Mouse (Mus musculus) frontal cortex, postnatal 36 days (tissue): ENCODE data around the gene Zic2.
"Not testable (repeated sequence)": the region's sequence is repeated elsewhere in the genome, so short reads cannot be mapped to it uniquely, and the experiment has no call there.

ENCODE experiments used
- DNase-seq, 2 experiments: peaks; one replicate each; pipeline ENCODE4 v3.0.0; 2022; ENCODE audit warnings: low spot score in 2 of 2

Zic2 gene

DNA sequence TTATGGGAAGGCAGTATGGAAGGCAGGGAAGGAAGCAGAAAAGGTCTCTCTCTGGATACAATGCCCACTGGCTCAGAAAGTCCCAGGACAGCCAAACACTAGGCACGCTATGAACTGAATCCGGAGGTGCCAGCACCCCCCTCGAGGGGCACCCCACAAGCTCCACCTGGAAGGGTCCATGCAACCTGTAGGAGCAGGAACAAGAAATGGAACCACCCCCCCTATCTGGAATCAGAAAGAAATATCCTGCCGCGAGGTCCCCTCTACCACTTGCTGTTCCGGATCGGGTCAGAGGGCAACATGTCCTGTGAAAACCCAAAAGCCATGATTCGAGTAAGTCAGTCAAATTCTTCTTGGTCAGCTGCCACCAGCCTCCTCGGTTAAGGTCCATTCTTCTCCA lies 13.3 kb upstream of the Zic2 start:
- DNase-seq: no peak

DNA sequence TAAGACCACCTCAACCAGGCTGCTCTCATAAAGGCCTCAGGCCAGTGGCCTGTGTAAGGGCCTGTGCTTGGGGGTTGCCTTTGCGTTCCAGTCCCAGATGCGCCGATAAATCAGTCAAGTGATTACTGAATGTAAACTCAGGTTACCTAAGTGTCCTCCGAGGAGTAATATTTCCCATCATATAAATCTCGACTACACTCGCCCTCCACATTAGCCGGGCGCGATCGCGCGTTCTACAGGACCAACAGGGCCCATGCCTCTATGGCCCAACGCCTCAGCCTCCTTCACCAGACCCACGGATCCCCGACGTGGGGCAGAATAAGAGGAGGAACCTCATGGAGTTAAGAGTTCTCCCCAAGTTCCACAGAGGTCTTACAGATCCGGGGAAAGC lies 12.6 kb upstream of the Zic2 start:
- no peak for DNase-seq

DNA sequence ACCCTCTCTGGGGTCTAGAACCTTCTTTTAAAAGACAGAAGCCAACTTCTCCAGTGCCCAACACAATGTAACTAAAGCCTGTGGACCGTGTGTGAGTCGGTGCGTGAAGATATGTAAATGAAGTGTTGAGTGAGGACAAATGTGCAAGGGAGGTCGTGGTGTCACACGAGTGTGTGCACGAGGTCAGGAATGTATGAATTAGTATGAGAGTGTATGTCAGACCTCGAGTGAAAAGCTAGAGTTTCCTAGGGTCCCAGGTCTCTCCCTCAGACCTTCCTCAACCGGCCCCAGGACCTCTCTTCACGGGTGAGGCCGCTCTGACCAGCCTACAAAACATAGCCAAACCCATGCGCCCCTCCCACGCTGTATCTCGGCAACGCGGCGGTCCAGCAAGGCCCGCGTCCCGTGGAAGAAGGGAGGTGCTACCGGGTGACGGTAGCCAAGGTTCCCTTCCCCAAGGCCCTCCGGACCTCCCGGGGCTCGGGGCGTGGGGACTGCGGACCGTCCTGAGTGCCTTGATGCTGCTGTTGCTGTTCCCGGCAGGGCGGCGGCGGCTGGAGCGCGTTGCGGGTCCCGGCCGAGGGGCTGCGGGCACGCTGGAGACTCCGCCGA lies 12.0 kb upstream of the Zic2 start:
- no peak for DNase-seq

DNA sequence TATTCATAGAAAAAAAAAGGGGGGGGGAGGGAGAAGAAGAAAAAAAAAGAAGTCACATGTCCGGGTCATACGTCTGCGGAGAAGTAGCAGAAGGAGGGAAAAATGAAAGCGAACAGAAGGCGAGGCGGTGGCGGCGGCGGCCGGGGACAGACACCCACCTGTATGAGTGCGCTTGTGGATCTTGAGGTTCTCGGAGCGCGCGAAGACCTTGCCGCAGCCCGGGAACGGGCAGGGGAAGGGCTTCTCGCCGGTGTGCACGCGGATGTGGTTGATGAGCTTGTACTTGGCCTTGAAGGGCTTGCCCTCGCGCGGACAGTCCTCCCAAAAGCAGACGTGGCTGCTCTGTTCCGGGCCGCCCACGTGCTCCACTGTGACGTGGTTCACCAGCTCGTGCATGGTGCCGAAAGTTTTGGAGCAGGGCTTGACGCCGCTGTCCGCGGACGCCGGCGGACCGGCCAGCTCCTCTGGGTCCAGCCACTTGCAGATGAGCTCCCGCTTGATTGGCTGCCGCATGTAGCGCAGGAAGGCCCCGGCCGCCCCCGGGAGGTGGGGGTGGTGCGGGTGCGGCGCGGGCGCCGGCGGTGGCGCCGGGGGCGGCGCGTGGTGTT lies 11.4 kb upstream of the Zic2 start:
- not testable (repeated sequence) for DNase-seq

DNA sequence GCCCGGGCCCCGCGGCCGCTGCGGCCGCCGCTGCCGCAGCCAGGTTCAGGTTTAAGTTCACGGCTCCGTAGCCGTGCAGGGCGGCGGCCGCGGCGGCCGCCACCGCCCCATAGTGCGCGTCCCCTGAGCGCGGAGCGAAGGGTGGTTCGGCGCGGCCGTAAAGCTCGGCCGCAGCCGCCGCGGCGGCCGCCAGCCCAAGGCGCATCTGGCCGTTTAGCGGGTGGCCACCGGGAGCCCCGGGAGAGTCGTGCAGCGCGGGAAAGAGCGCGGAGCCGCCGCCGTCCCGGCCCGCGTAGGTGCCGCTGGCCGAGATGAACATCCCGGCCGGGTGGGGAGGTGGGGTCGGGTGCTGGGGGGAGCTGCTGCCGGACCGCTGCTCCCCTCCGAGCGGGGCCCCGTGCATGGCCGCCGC lies 10.9 kb upstream of the Zic2 start:
- no peak for DNase-seq

DNA sequence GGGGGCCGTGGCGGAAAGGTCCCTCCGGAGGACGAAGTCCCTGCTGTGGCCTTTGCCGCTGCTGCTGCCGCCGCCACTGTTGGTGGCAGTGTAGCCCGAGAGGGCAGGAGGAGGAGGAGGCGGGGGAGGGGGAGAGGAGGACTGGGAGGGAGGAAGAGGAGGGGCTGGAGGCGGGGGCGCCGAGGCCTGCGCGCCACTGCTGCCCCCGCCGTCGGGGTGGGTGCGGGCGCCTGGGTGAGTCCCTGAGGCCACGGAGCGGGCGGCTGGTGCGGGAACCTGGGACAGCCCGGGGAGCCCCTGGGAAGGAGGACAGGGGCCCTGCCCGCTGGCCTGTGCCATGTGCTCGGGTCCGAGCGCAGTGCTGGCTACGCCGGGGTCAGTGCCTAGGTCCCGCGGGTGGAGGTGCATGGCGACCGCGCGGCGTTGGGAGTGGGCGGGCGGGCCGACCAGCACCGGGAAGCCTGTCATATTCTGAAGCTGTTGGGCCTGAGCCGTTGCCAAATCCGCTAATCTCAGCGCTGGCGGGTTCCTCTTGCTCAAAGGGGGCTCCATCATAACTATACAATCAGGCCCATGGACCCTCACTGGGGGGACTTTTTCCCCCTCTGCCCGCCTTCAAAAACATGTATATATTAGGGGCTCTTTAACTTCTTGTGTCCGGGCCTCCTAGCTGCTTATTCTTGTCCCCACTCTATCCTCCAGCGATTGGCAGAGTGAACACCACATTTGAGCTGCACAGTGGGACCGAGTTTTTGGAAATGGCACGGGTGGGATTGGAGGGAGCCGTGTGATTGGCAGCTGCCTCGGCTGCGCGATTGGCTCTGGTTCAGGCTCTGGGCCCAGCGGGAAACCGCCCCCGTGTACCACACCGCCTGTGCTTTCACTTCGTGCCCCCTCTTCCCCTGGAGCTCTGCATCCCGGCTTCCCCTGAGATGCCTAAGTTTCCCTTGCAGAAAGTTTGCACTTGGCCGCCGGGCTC lies 10.2 kb upstream of the Zic2 start, which contains the start of gene Zic5:
Gene Zic5, minus strand, starts transcription at position 915 of the 979 bp plus-strand sequence.
- DNase-seq: no peak

DNA sequence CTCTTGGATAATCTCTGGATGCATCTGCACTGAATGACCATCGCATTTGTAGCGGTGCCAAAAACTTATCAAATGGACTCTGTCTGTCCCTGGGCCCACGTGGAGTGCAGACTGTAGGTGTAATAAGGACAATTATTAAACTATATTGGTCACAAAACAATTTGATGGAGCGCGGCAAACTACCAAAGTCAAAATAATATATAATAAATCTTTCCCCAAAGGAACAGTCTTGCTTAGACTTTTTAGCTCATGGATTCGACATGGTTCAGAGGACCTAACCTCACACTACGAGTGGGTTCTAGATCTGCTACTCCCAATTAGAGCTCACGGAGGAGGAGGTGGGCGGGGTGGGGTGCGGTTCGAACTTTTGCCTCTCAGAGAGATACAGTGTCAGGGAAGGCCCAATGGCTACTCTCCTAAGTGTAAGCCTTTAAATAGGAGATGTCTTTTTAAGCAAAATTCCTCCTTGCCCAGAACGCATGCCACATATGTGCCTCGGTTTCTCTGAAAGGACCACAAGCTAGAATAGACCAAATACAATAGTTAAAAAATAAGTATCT lies 9.2 kb upstream of the Zic2 start:
- no peak for DNase-seq

DNA sequence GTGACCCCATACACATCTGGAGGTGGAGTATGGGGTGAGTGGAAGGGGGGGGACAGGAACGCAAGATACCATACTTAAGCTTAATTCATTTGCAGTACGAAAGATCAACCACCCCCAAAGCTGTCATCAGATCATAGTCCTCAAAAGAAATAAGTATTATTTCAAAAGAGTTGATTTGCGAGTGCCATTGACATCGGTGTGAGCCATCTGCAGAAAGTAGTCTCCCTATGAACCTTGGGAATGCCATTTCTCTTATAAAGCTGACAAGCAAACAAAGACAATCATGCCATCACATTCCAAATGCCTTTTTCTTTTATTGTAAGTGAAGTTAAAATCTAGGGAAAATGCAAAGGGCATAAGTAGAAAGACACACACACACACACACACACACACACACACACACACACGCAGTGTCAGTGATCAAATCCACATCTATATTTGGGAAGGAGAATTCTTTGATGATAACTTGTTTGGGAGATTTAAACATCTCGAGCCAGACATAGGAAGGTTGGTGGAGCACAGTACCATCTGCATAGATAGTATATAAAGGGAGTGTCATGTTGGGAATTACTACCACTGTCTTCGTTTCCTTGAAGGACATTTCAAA lies 8.4 kb upstream of the Zic2 start:
- DNase-seq: no peak

DNA sequence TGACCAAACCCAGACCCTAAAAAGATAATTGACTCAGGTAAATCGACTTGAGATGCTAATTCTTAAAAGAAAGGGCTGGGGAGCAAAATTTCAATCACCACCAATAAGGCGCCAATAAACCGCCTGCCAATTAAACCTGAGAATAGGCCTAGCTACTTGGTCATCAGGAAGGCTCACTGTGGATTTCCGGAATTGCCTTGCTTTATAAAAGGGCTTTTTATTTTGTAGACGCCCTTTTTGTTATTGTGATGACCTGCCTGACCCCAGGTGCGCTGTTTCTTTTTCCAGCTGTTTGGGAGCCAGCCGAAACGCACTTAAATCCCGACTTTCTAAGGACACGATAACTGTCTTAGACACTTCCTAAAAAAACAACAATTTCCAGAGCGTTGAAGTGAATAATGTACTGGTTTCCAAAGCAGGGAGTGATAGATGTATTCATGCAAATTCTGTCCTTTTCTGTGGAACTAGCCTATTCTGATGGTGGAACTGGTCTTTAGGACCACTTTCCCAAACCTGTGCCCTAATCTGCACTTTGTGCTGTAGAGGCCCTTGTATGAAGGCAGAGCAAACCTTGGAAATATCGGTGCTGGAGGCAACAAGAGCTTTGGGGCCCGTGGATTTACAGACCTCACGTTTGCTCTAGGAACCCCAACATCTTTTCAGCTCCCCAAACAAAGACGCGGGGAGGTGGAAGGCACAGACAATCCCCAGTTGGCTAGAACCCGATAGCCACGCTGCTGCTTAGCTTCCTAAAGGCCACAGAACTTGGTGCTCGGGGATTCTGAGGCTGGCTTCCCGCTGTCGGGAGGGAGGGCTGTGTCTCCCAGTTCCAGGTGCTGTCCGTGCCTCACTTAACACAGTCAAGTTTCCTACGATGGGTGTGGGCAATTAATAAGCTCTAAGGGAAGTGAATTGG lies 7.1 kb upstream of the Zic2 start:
- no peak for DNase-seq

DNA sequence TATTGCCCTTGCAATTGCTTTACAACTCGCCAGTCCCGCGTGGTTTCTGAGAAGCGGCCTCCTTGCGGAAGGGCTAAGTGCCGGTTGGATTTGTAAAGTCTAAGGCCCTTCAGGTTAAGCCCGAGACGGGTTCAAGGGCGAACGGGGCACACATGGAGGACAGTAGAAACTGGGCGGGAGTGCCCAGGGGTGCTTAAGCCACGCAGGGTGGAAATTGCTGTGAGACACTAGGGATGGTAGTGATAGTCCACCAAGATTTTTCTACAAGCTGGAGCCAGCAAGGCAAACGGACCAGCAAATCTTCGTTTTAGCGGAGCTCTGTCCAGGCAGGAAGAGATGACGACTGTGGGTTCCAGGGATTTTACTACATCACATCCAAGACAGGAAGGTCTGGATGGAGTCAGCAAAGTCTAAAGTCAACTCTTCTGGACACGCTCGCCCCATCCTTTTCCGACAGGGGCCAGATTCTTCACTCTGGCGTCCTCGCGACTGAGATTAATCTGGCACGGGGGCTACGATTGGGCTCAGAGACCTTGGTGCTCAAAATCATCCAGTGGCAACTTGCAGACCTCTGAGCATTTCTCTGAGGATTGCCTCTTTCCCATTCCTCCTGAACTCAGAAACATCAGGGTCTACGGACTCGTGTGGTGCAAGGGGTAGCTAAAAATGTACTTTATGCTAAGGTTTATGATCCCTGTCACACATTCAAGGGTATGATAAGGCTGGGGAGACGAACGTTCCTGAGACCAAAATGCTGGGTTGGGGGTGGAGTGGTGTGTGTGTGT lies 6.1 kb upstream of the Zic2 start:
- no peak for DNase-seq

DNA sequence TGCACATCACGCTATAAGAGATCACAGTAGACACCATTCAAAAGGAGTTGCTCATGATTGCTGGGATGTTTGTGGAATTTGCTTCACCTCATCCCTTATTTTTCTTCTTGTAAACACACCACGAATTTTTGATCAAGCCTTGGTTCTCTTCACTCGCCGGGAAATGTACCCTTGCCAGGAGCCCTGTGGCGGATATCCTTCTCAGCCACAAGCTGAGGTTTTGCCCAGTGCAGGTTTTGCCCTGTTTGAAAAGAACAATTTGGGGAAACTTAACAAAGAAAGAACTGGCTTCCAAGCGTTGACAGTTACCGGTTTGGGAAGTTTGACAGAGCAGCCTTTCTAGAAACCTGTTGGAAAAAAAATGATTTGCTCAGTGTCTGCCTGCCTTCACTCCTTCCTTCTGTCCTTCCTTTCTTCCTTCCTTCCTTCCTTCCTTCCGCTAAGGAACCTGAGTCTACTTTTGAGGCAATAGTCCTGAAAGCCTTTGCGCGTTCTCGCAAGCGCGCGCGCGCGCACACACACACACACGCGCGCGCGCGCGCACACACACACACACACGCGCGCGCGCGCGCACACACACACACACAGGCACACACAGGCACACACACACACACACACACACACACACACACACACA lies 3.7 kb upstream of the Zic2 start:
- no peak for DNase-seq

DNA sequence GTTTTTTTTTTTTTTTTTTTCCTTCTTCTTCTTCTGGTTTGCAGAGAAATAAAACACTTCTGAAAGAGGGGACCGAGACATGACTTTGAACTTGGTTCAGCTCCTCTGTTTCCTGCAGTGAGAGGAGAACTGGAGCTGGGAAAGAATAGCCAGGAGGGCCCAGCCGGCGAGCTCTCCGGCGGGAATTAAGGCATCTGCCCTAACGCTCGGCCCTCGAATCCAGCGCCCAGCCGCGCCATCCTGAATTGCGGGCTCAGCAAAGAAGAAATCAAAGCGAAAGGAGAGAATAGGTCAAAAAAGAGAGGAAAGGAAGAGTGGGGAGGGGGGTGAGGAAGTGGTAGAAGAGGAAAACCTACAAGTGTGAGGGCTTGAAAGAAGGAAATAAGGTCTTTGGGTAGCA lies 3.1 kb upstream of the Zic2 start:
- no peak for DNase-seq

DNA sequence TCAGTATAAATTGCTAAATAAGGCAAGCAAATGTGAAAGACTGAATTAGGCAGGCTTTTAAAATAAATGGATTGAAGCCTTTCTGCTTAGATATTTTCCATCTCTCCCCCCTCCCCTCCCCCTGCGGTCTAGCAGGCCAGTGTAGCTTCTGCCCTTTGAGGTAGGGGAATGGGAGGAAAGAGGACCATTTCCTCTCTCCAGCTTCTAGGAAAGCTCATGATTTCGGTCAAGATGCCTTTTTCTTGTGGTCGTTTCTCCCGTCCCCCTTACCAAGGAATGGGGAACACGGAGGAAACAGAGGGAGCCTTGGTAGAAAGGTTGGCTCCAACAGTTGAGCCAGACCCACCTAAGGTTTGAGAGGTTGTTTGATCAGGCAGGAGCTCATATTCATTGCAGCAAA lies 2.6 kb upstream of the Zic2 start:
- no peak for DNase-seq

DNA sequence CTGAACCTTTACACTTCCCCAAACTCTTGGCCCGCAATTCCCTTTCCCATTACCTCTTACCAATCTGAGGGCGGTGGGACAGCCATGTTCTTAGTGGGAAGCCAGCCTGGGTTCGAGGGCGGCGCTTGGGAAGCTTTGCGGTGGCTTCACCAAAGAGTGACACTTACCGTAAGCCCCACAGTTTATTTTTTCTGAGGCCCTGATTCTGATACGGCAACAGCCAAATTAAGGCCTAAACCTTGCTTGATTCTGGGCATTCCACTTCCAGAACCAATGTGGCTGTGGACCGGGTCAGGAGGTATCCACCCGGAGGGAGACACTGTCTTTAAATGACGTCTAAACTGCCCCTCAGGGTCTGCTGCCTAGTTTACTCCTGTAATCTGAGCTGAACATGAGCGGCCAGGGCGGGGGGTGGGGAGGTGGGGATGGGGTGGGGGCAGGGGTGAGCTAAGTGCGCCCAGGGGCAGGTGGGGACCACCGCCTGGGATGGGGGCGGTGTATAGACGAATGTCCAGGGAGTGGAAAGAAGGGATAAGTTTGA lies 2.0 kb upstream of the Zic2 start:
- DNase-seq: no peak

DNA sequence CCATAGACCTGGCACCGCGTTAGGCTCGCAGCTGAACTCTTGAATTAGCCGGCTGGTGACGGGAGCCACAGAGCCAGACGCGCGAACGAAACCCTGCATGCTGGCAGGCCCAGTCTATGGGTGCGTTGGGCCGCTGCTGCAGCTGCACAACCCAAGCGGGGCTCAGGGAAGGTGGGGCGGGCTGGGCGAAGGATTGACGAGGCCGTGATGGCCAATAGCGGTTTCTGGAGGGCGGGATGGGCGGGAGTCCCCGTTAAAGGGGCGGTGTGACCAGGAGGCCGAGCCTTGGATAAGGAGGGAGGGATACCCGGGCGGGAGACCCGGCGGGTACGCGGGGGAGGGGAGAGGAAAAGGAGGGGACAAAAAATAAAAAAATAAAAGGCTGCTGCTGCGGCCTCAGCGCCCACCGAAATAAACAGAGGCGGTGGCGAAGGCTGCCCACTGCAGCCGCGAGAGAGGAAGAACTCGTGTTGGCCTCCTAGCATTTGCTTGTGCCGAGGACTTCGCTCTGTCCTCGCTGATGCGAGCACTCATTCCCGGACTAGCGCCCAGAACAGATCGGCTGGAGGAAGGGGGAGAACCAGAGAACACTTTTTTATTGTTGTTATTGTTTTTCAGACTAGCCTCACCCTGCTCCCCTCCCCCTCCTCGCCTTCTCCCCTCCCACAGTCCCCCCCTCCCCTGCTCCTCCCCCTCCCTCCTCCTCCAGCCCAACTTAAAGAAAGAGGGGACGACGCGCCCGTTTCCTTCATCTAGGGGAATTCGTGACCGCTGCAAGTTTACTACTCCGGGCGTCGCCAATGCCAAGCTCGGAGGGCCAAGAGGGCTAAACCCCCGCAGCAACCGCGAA lies 969 bp upstream of the Zic2 start:
- no peak for DNase-seq

DNA sequence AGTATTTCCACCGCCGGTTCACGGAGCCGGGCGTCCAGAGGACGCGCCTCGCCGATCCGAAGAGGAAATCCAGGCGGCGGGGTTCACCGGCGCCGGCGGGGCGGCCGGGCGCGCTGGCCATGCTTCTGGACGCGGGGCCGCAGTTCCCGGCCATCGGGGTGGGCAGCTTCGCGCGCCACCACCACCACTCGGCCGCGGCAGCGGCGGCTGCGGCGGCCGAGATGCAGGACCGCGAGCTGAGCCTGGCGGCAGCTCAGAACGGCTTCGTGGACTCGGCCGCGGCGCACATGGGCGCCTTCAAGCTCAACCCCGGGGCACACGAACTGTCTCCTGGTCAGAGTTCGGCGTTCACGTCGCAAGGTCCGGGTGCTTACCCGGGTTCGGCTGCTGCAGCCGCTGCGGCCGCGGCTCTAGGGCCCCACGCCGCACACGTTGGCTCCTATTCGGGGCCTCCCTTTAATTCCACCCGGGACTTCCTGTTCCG lies 364 bp downstream of the Zic2 start:
- no peak for DNase-seq

DNA sequence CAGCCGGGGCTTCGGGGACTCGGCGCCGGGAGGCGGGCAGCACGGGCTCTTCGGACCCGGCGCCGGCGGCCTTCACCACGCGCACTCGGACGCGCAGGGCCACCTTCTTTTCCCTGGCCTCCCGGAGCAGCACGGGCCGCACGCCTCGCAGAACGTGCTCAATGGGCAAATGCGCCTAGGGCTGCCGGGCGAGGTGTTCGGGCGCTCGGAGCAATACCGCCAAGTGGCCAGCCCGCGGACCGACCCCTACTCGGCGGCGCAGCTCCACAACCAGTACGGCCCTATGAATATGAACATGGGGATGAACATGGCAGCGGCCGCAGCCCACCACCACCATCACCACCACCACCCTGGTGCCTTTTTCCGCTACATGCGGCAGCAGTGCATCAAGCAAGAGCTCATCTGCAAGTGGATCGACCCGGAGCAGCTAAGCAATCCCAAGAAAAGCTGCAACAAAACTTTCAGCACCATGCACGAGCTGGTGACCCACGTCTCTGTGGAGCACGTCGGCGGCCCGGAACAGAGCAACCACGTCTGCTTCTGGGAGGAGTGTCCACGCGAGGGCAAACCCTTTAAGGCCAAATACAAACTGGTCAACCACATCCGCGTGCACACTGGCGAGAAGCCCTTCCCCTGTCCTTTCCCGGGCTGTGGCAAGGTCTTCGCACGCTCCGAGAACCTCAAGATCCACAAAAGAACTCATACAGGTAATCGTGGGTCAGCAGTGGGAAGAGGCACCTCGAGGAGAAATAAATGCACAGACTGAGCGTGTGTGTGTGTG lies 996 bp downstream of the Zic2 start:
- no peak for DNase-seq
